Mouse (Mus musculus) layer of hippocampus, adult 9-10 months (tissue): ENCODE measurements around the gene Ubiad1.

Source experiments
- DNase-seq: peaks from one replicate; pipeline ENCODE4 v3.0.0; 2022; ENCODE audit warnings: low spot score

Ubiad1 gene

GRCm38 (mm10) chr4:148403402-148403801, 41.2 kb downstream of the Ubiad1 start:
- DNase-seq = no peak

GRCm38 (mm10) chr4:148399437-148400094, 45.0 kb downstream of the Ubiad1 start:
- DNase-seq = no peak

GRCm38 (mm10) chr4:148397531-148398287, 46.9 kb downstream of the Ubiad1 start:
- DNase-seq = no peak

- DNase-seq = no peak
Observed at GRCm38 (mm10) chr4:148397113-148397512, 47.5 kb downstream of the Ubiad1 start.

- DNase-seq = no peak
Observed at GRCm38 (mm10) chr4:148395875-148396274, 48.7 kb downstream of the Ubiad1 start.

GRCm38 (mm10) chr4:148395198-148395597, 49.4 kb downstream of the Ubiad1 start:
- DNase-seq = no peak

- no peak for DNase-seq
Observed at GRCm38 (mm10) chr4:148391714-148392310, 52.8 kb downstream of the Ubiad1 start.

GRCm38 (mm10) chr4:148389635-148390034, 54.9 kb downstream of the Ubiad1 start:
- no peak for DNase-seq

- DNase-seq = no peak
Observed at GRCm38 (mm10) chr4:148389047-148389446, 55.5 kb downstream of the Ubiad1 start.

GRCm38 (mm10) chr4:148385269-148385668, 59.3 kb downstream of the Ubiad1 start:
- DNase-seq = no peak
